Mouse (Mus musculus) CH12.LX (cell line): ENCODE data around the gene Yipf1. TPM values are rescaled to one million over a fixed set of nuclear protein-coding genes. Genes with fewer than 3 reads are reported as not detected.

Experiments
- DNase-seq: peaks from one replicate; pipeline ENCODE4 v3.0.0-alpha.2; 2013; ENCODE audit errors: extremely low read depth
- H3K27ac ChIP-seq: 2 replicates; pipeline ENCODE4 v1.5.1; 2012; ENCODE audit warnings: low read depth, mild to moderate bottlenecking, control low read depth, moderate library complexity; ENCODE audit not compliant: insufficient read depth
- H3K27me3 ChIP-seq: replicated peaks from 2 replicates; pipeline ENCODE3; 2012; ENCODE audit warnings: inconsistent platforms
- H3K36me3 ChIP-seq, 2 experiments: replicated peaks in 1 of 2; 2 replicates each; pipeline versions ENCODE3 to v1.6.1; 2012; ENCODE audit warnings: inconsistent platforms in 1 of 2, low read length in 1 of 2, mild to moderate bottlenecking in 1 of 2, mixed read lengths in 1 of 2, moderate library complexity in 1 of 2; ENCODE audit not compliant: control insufficient read depth in 1 of 2, insufficient read depth in 1 of 2
- H3K4me1 ChIP-seq, 2 experiments: 2 replicates each; pipeline ENCODE4 v1.6.1; 2012; ENCODE audit warnings: inconsistent platforms in 1 of 2, moderate library complexity in 1 of 2; ENCODE audit not compliant: insufficient read depth in 2 of 2, control insufficient read depth in 1 of 2
- H3K4me2 ChIP-seq: 2 replicates; pipeline ENCODE4 v1.6.1; 2012; ENCODE audit warnings: low read depth, mild to moderate bottlenecking, control low read depth; ENCODE audit not compliant: poor library complexity, insufficient read depth, severe bottlenecking
- H3K4me3 ChIP-seq, 3 experiments: fragments of 150-350 bp in 1 of 3; sonication (generic) in 1 of 3; replicated peaks in 1 of 3; 2 replicates each; pipeline versions ENCODE3 to v1.5.1; 2011 to 2012; ENCODE audit warnings: low read depth in 2 of 3, low read length in 2 of 3, mild to moderate bottlenecking in 2 of 3, moderate library complexity in 2 of 3, control low read depth in 1 of 3, improper control_type of control experiment in 1 of 3, inconsistent platforms in 1 of 3, mixed read lengths in 1 of 3; ENCODE audit not compliant: poor library complexity in 1 of 3
- H3K79me2 ChIP-seq: replicated peaks from 2 replicates; pipeline ENCODE4 v1.6.1; 2012; ENCODE audit warnings: mild to moderate bottlenecking, moderate library complexity; ENCODE audit not compliant: control insufficient read depth, poor library complexity, insufficient read depth, severe bottlenecking; ENCODE audit errors: extremely low read depth
- H3K9ac ChIP-seq: 2 replicates; pipeline ENCODE4 v1.6.1; 2012; ENCODE audit warnings: low read depth, mild to moderate bottlenecking, control low read depth, moderate library complexity; ENCODE audit not compliant: insufficient read depth
- H3K9me3 ChIP-seq: replicated peaks from 2 replicates; pipeline ENCODE3; 2012; ENCODE audit warnings: low read length, inconsistent platforms, mixed read lengths
- CTCF ChIP-seq, 2 experiments: IDR thresholded peaks in 1 of 2; conservative IDR thresholded peaks in 1 of 2; 2 replicates each; pipeline ENCODE4 v1.5.1; 2011 to 2012; ENCODE audit warnings: low read depth in 2 of 2, low read length in 2 of 2, improper control_type of control experiment in 1 of 2, inconsistent platforms in 1 of 2, mild to moderate bottlenecking in 1 of 2, moderate library complexity in 1 of 2
- ETS1 ChIP-seq: conservative IDR thresholded peaks from 2 replicates; pipeline ENCODE4 v1.6.1; 2012; ENCODE audit warnings: low read depth, mild to moderate bottlenecking, inconsistent platforms, low read length, improper control_type of control experiment, moderate library complexity
- GABPA ChIP-seq: IDR thresholded peaks from 2 replicates; pipeline ENCODE4 v1.6.1; 2012; ENCODE audit warnings: low read depth, low read length, improper control_type of control experiment, inconsistent platforms; ENCODE audit not compliant: insufficient replicate concordance
- IRF4 ChIP-seq: IDR thresholded peaks from 2 replicates; pipeline ENCODE4 v1.6.1; 2014; ENCODE audit warnings: low read depth, mild to moderate bottlenecking, inconsistent platforms, low read length, improper control_type of control experiment
- JUN ChIP-seq: IDR thresholded peaks from 2 replicates; pipeline ENCODE4 v1.6.1; 2011; ENCODE audit warnings: low read depth, mild to moderate bottlenecking, low read length, improper control_type of control experiment, moderate library complexity; ENCODE audit not compliant: insufficient read depth
- KAT2A ChIP-seq: IDR thresholded peaks from 2 replicates; pipeline ENCODE4 v1.6.1; 2012; ENCODE audit warnings: low read length, improper control_type of control experiment, inconsistent platforms; ENCODE audit not compliant: insufficient replicate concordance
- MAFK ChIP-seq: IDR thresholded peaks from 2 replicates; pipeline ENCODE4 v1.6.1; 2011; ENCODE audit warnings: low read length, improper control_type of control experiment; ENCODE audit not compliant: insufficient replicate concordance
- MAZ ChIP-seq: IDR thresholded peaks from 2 replicates; pipeline ENCODE4 v1.6.1; 2012; ENCODE audit warnings: low read depth, mild to moderate bottlenecking, inconsistent platforms, low read length, improper control_type of control experiment, moderate library complexity
- MEF2A ChIP-seq: IDR thresholded peaks from 2 replicates; pipeline ENCODE4 v1.6.1; 2014; ENCODE audit warnings: low read depth, mild to moderate bottlenecking, inconsistent platforms, low read length, improper control_type of control experiment, borderline replicate concordance
- MXI1 ChIP-seq: IDR thresholded peaks from 2 replicates; pipeline ENCODE4 v1.6.1; 2011; ENCODE audit warnings: mild to moderate bottlenecking, low read depth, low read length, improper control_type of control experiment
- MYC ChIP-seq: IDR thresholded peaks from 2 replicates; pipeline ENCODE4 v1.6.1; 2011; ENCODE audit warnings: low read depth, mild to moderate bottlenecking, improper control_type of control experiment, low read length
- NELFE ChIP-seq: IDR thresholded peaks from 2 replicates; pipeline ENCODE4 v1.6.1; 2011; ENCODE audit warnings: low read depth, low read length, improper control_type of control experiment
- PAX5 ChIP-seq: IDR thresholded peaks from 2 replicates; pipeline ENCODE4 v1.6.1; 2012; ENCODE audit warnings: low read length, inconsistent platforms, mixed read lengths
- POLR2A ChIP-seq: IDR thresholded peaks from 2 replicates; pipeline ENCODE4 v1.6.1; 2011; ENCODE audit warnings: low read depth, mild to moderate bottlenecking, improper control_type of control experiment, low read length
- RAD21 ChIP-seq: IDR thresholded peaks from 2 replicates; pipeline ENCODE4 v1.6.1; 2011; ENCODE audit warnings: low read depth, mild to moderate bottlenecking, low read length, improper control_type of control experiment, moderate library complexity
- TBP ChIP-seq: conservative IDR thresholded peaks from 2 replicates; pipeline ENCODE4 v1.6.1; 2011; ENCODE audit warnings: low read depth, low read length, improper control_type of control experiment
- TCF12 ChIP-seq: IDR thresholded peaks from 2 replicates; pipeline ENCODE4 v1.6.1; 2014; ENCODE audit warnings: low read depth, mild to moderate bottlenecking, inconsistent platforms, low read length, improper control_type of control experiment
- USF1 ChIP-seq: IDR thresholded peaks from 2 replicates; pipeline ENCODE4 v1.6.1; 2014; ENCODE audit warnings: low read depth, mild to moderate bottlenecking, inconsistent platforms, low read length, improper control_type of control experiment
- USF2 ChIP-seq: conservative IDR thresholded peaks from 2 replicates; pipeline ENCODE4 v1.6.1; 2011; ENCODE audit warnings: low read depth, low read length, improper control_type of control experiment
- ZC3H11A ChIP-seq: IDR thresholded peaks from 2 replicates; pipeline ENCODE4 v1.6.1; 2012; ENCODE audit warnings: low read depth, mild to moderate bottlenecking, inconsistent platforms, low read length, improper control_type of control experiment
- ZNF384 ChIP-seq: IDR thresholded peaks from 2 replicates; pipeline ENCODE4 v1.6.1; 2012; ENCODE audit warnings: low read depth, low read length, improper control_type of control experiment, inconsistent platforms
- dilution Hi-C: fragments of 300-500 bp; cut with MboI; formaldehyde crosslinking; loops from 2 replicates; pipeline ENCODE4 v1.14.3; 2020; ENCODE audit warnings: low sequenced_read_pairs; ENCODE audit not compliant: extremely low pct_unique_long_range_greater_than_20kb, extremely low pct_ligation_motif_present
- in situ Hi-C: fragments of 300-500 bp; cut with MboI; formaldehyde crosslinking; loops from 3 replicates; pipeline ENCODE4 v1.14.3; 2019; ENCODE audit warnings: low sequenced_read_pairs, low pct_ligation_motif_present, low pct_unique_long_range_greater_than_20kb, mixed read lengths
- polyA plus RNA-seq: library from polyadenylated mRNA; unstranded; fragments of >175 nt; gene quantifications from 2 replicates; pipeline ENCODE4 v1.2.1, GENCODE M21; 2012; ENCODE audit warnings: low read depth; ENCODE audit not compliant: insufficient read length
- total RNA-seq, 2 experiments: library from RNA; depleted of rRNA; stranded (reverse); fragments of 300-350 nt in 1 of 2; fragments of >200 nt in 1 of 2; gene quantifications; 2 replicates each; pipeline ENCODE4 v1.2.3; 2012 to 2014

Yipf1 gene
- total and polyA plus RNA-seq, 3 experiments: 47.2 to 60.5 (median 52.8) TPM

DNA sequence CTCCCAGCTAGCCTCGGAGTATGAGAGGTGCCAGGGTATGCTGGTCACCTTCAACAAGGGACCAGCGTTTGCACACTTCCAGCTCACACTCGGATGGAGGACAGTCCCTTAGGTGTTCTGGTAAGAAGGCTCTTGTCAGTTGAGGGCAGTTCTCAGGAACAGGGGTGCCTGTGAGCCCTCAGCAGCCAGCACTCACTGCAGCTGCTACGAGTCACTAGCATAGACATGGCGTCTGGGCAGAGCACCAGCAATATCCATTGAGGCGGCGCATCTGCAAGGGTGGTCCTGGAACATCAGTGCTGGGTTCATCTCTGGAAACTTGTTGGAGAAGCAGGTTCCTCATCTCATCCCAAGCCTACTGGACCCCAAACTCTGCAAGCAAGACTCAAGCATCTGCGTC lies 27.8 kb upstream of the Yipf1 start:
- H3K9ac ChIP-seq: no peak overlapping the region
- dilution Hi-C loops: no loop called here
- TF ChIP-seq PAX5 (no peak), MAZ (no peak), MEF2A (no peak), USF1 (no peak), CTCF (conservative IDR thresholded peaks at IDR 0.05 in 1 of 2, IDR thresholded peaks at IDR 0.05 in 1 of 2; ENCODE audit: low read depth in 2 of 2, low read length in 2 of 2) (no peak), IRF4 (no peak), JUN (no peak), ZC3H11A (no peak), KAT2A (no peak), RAD21 (no peak), NELFE (no peak), MAFK (no peak), TCF12 (no peak)
- TF ChIP-seq, all 38 proteins: peak for 0
- in situ Hi-C loops: no loop called here
- Histone ChIP-seq H3K9me3 (no peaks in the 10 kb centered on the region), H3K4me3 (no peak overlapping the region), H3K4me2 (no peak overlapping the region), H3K4me1 (peaks cover 5 to 30% of the 10 kb centered on the region in 2 experiments), H3K36me3 (peaks cover 0 to 2% of the 10 kb centered on the region in 2 experiments), H3K27ac (no peak overlapping the region), H3K27me3 (no peaks in the 10 kb centered on the region), H3K79me2 (no peaks in the 10 kb centered on the region)
- no peak for DNase-seq

DNA sequence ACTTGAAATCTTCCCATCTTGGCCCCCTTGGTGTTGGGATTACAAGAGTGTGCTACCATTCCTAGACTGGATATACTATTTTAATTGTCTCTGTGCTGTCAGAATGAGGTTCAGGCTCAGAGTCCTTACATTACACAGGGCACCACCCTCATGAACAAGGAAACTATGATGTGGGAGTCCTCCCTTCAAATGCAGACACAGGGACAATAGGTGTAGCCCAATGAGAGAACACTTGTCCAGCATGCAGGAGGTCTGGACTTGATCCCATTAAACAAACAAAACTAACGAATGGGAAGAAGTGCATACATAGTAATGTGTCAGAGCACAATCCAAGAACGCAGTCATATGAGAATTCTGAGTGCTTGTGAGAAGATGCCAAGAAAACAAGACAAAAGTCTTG lies 26.6 kb upstream of the Yipf1 start:
- H3K27me3 ChIP-seq: no peaks in the 10 kb centered on the region
- H3K9me3 ChIP-seq: no peaks in the 10 kb centered on the region
- peaks cover 0 to 2% of the 10 kb centered on the region in 2 experiments for H3K36me3 ChIP-seq
- no peak overlapping the region for H3K4me2 ChIP-seq
- in situ Hi-C loops (no loop called here), dilution Hi-C loops (no loop called here)
- no peak overlapping the region for H3K4me3 ChIP-seq
- peaks cover 5 to 38% of the 10 kb centered on the region in 2 experiments for H3K4me1 ChIP-seq
- H3K9ac ChIP-seq: no peak overlapping the region
- no peak overlapping the region for H3K27ac ChIP-seq
- no peak for TF ChIP-seq JUN
- no peak for TF ChIP-seq ETS1
- no peak for TF ChIP-seq USF2
- TF ChIP-seq USF1: no peak
- TF ChIP-seq MXI1: no peak
- TF ChIP-seq PAX5: no peak
- no peak for TF ChIP-seq POLR2A
- TF ChIP-seq TBP: no peak
- no peak for TF ChIP-seq ZNF384
- no peak for TF ChIP-seq GABPA
- no peak for TF ChIP-seq MYC
- no peak for TF ChIP-seq RAD21
- no peak for TF ChIP-seq MAZ
- TF ChIP-seq, all 38 proteins: peak for 0
- DNase-seq: no peak
- H3K79me2 ChIP-seq: no peaks in the 10 kb centered on the region
